Mouse (Mus musculus) thymus, adult 2 months (tissue): ENCODE results near the gene Kcnq1. TPM values are rescaled to one million over a fixed set of nuclear protein-coding genes. Genes with fewer than 3 reads are reported as not detected.

Source experiments
- DNase-seq: peaks from one replicate; pipeline ENCODE4 v3.0.0; 2021
- H3K27ac ChIP-seq: fragments of 200-500 bp; 2 replicates; pipeline ENCODE4 v1.5.1; 2012; ENCODE audit warnings: low read length, control low read depth; ENCODE audit not compliant: control insufficient read depth, insufficient read depth
- H3K27me3 ChIP-seq: fragments of 200-500 bp; 2 replicates; pipeline ENCODE4 v1.6.1; 2012; ENCODE audit warnings: mild to moderate bottlenecking, low read length, moderate library complexity, mixed read lengths; ENCODE audit not compliant: control insufficient read depth, insufficient read depth
- H3K36me3 ChIP-seq: fragments of 200-500 bp; 2 replicates; pipeline ENCODE4 v1.6.1; 2012; ENCODE audit warnings: mild to moderate bottlenecking, low read length, moderate library complexity; ENCODE audit not compliant: control insufficient read depth, insufficient read depth
- H3K4me1 ChIP-seq: fragments of 200-500 bp; replicated peaks from 2 replicates; pipeline ENCODE4 v1.6.1; 2012; ENCODE audit warnings: low read length; ENCODE audit not compliant: control insufficient read depth, insufficient read depth
- H3K4me3 ChIP-seq: fragments of 200-500 bp; 2 replicates; pipeline ENCODE4 v1.5.1; 2012; ENCODE audit warnings: mild to moderate bottlenecking, low read length, control low read depth, moderate library complexity; ENCODE audit not compliant: control insufficient read depth, insufficient read depth
- CTCF ChIP-seq: fragments of 200-500 bp; IDR thresholded peaks from 2 replicates; pipeline ENCODE4 v1.5.1; 2012; ENCODE audit warnings: mild to moderate bottlenecking, control low read depth, low read length, moderate library complexity, borderline replicate concordance; ENCODE audit not compliant: control insufficient read depth, poor library complexity, insufficient read depth; ENCODE audit errors: extremely low read depth
- POLR2A ChIP-seq: fragments of 200-500 bp; IDR thresholded peaks from 2 replicates; pipeline ENCODE4 v1.6.1; 2012; ENCODE audit warnings: mild to moderate bottlenecking, low read length, control low read depth, moderate library complexity; ENCODE audit not compliant: control insufficient read depth, poor library complexity, insufficient read depth; ENCODE audit errors: extremely low read depth
- WGBS: fragments of 180-500 bp; shearing (Covaris S2); methylation state at CpG from one replicate; pipeline ENCODE4 v1.1.7; 2018; 5-methylcytosine and 5-hydroxymethylcytosine counted together
- polyA plus RNA-seq: library from polyadenylated mRNA; depleted of rRNA; stranded (reverse); fragments of >200 nt; gene quantifications from 2 replicates; pipeline ENCODE4 v1.2.3, GENCODE M21; 2012

The Kcnq1 gene
- polyA plus RNA-seq, 1 experiment, result 4.6 TPM

- peaks cover 16% of the 10 kb centered on the region for H3K36me3 ChIP-seq
- H3K27ac ChIP-seq, result no peak overlapping the region
- no peak for TF ChIP-seq POLR2A
- TF ChIP-seq CTCF, result no peak
- H3K27me3 ChIP-seq, result no peaks in the 10 kb centered on the region
- no peak overlapping the region for H3K4me3 ChIP-seq
- no peak for DNase-seq
- 95% methylated on average over 6 of the region's 6 CpGs for WGBS
- H3K4me1 ChIP-seq, result peaks cover 8% of the 10 kb centered on the region
These were observed 41.9 kb upstream of the Kcnq1 start for GRCm38 (mm10) chr7:143064226-143064625.

GRCm38 (mm10) chr7:143065692-143066091 is 40.5 kb upstream of the Kcnq1 start:
- Histone ChIP-seq H3K27me3 (no peaks in the 10 kb centered on the region), H3K27ac (no peak overlapping the region), H3K4me1 (peaks cover 17% of the 10 kb centered on the region), H3K36me3 (peaks cover 16% of the 10 kb centered on the region), H3K4me3 (no peak overlapping the region)
- 100% methylated on average over 2 of the region's 2 CpGs for WGBS
- DNase-seq, result no peak
- TF ChIP-seq POLR2A, result no peak
- TF ChIP-seq CTCF, result no peak

- no peak for DNase-seq
- no peak overlapping the region for H3K4me3 ChIP-seq
- peaks cover 18% of the 10 kb centered on the region for H3K4me1 ChIP-seq
- no peak for TF ChIP-seq POLR2A
- no peak for TF ChIP-seq CTCF
- no peak overlapping the region for H3K27ac ChIP-seq
- no peaks in the 10 kb centered on the region for H3K27me3 ChIP-seq
- peaks cover 15% of the 10 kb centered on the region for H3K36me3 ChIP-seq
- WGBS, result 90% methylated on average over 2 of the region's 2 CpGs
These were observed 38.7 kb upstream of the Kcnq1 start for GRCm38 (mm10) chr7:143067469-143067868.

- Histone ChIP-seq H3K36me3 (peaks cover 11% of the 10 kb centered on the region), H3K27me3 (no peaks in the 10 kb centered on the region), H3K4me3 (no peak overlapping the region), H3K4me1 (peaks cover 18% of the 10 kb centered on the region), H3K27ac (no peak overlapping the region)
- no peak for TF ChIP-seq CTCF
- no peak for TF ChIP-seq POLR2A
- 97% methylated on average over 3 of the region's 3 CpGs for WGBS
- DNase-seq, result no peak
These were observed 38.3 kb upstream of the Kcnq1 start for GRCm38 (mm10) chr7:143067897-143068296.

GRCm38 (mm10) chr7:143068316-143068881 is 37.8 kb upstream of the Kcnq1 start:
- Histone ChIP-seq H3K27me3 (no peaks in the 10 kb centered on the region), H3K36me3 (peaks cover 6% of the 10 kb centered on the region), H3K4me1 (peaks cover 18% of the 10 kb centered on the region), H3K27ac (peak overlapping the region; percentile 54), H3K4me3 (peak overlapping the region; percentile 26)
- no peak for TF ChIP-seq POLR2A
- TF ChIP-seq CTCF, result no peak
- peak; percentile 38 for DNase-seq
- WGBS, result 88% methylated on average over 13 of the region's 13 CpGs

GRCm38 (mm10) chr7:143068882-143069591 is 37.1 kb upstream of the Kcnq1 start, which contains the start of gene Tssc4:
Gene Tssc4 (plus strand): TSS chr7:143069249.
- H3K4me1 ChIP-seq, result peaks cover 18% of the 10 kb centered on the region
- H3K4me3 ChIP-seq, result peak within 1 kb of the TSS; percentile 89
- WGBS, result 2% methylated on average over 51 of the region's 51 CpGs
- peaks cover 3% of the 10 kb centered on the region; the same call in 1 of the 2 replicates for H3K36me3 ChIP-seq
- peak; percentile 94 for DNase-seq
- TF ChIP-seq POLR2A (no peak; the same call in 1 of the 2 replicates), CTCF (peak; percentile 60; the same call in 1 of the 2 replicates)
- H3K27ac ChIP-seq, result peak within 1 kb of the TSS; percentile 54
- H3K27me3 ChIP-seq, result no peaks in the 10 kb centered on the region
